Mouse (Mus musculus) retina, embryonic 14.5 days (tissue): ENCODE data around the gene Npff.

ENCODE experiments used
- DNase-seq: peaks from one replicate; pipeline ENCODE4 v3.0.0-alpha.2; 2015; ENCODE audit warnings: low spot score

Gene Npff

DNA sequence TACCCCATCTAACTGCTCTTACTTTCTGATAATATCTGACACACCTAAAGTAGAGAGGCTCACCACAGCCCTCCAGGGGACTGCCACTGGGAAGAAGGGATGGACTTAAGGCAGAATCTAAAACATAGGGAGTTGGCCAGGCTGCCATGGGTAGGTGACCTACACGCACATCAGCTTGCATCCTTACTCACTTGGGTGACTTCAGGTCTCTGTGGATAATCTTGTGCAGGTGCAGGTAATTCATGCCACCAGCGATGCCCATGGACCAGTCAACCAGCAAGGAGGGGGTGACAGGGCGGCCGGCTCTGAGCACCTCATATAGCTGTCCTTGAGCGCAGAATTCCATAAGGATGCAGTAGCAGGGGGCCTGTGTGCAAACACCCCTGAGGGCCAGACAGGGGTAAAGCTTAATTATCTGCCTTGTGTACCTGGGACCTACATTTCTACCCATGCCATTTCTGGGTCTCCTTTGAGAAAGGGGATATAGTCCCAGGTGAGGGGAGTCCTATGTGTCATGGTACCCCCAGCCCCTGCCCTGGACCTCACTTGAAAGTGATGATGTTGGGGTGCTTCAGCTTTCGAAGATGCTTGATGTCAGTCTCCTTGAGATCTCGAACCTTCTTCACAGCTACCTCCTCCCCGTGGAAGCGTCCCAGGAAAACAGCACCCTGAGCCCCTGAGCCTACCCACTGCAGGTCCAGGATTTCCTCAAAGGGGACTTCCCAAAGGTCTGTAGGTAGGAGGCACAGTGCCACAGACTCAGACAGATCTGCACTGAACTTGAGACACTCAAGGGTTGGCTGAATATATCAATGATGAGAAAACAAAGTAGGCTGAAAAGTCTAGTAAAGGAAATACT lies 20.6 kb downstream of the Npff start:
- DNase-seq = no peak

- DNase-seq = no peak
These were observed 21.3 kb downstream of the Npff start, which contains the start of gene Gm10337 for GRCm38 (mm10) chr15:102503447-102503846. Gene Gm10337, plus strand, starts transcription at chr15:102503722.

DNA sequence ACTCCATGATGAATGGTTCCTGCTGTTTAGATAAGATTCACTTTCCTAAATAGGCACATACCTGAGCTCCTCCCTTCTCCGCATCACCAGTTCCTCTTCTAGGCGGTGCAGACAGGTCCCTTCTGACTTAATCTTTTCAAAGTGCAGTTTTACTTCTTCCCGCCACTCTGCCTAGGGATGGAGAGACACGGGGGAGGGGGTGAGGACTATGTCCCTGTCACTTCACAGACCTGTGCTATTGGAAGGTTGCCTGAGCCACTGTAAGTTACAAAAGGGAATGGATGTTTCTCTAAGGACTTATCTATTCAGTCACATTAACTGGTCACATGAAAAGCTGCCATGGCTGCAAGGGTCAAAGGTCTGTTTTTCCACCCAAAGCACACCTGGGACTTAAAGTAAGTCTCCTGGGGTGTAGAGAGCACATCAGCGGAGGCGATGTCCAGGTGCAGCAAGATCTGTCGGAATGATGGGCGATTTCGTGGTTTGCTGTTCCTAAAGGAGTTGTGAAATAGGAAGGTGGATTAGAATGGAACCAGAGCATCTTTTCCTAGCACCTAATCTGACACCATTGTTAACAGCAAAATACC lies 22.4 kb downstream of the Npff start:
- DNase-seq = no peak

- DNase-seq = no peak
These were observed 23.5 kb downstream of the Npff start for GRCm38 (mm10) chr15:102501084-102501814.

- no peak for DNase-seq
These were observed 24.3 kb downstream of the Npff start for GRCm38 (mm10) chr15:102500479-102500878.

DNA sequence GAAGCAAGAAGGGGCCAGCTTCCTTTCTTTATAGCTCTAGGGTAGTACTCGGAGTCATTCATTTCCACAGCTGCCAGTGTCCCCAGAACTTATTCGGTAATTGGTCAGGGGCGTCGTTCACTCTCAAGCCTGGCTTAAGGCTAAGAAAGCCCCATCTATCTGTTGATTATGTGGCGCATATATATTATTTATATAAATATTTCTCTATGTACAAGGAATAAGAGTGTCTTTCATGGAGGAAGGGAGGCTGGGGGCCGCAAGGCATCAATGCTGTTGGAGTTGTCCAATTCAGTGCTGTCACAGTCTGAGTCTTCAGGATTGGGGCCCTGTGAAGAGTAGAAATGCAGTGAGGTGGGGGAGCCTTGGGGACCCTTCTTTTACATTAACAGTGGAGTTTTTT lies 24.9 kb downstream of the Npff start:
- no peak for DNase-seq

DNA sequence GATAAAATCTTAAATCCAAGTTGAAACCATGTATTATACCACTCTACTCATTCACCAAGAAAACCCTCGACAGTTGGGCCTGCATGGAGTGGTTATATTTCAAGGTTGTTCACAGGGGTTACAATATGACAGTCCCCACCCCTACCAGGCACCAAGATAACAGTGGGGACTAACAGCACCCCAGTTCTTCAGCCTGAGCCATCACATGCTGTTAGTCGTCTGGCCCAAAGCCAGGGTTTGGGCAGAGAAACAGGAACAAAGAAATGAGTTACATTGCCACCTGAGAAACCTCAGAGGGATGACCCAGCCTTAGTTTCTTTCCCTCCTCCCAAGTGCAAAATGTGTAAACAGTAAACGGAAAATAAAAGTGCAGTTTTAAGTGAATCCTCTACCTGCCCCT lies 25.4 kb downstream of the Npff start:
- DNase-seq = no peak

GRCm38 (mm10) chr15:102498322-102498721 lies 26.4 kb downstream of the Npff start:
- DNase-seq = no peak

DNA sequence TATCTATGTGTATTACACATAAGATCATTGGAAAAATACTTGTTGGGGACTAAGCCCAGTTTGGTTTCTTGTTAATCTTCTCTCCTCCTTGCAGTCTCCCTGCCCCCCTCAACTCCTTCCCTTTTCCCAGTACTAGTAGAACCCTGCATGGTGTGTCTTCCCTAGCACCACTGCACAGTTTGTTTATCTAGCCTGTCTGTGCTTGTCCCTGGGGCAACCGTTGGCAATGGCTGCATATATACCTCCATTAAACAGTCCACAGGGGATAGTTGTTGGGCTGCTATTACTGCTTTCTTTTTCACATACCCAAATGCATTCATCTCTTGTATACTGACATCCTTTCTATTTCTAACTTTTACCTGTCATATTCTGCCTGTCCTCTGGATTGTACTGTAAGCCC lies 37.1 kb downstream of the Npff start:
- DNase-seq = no peak

DNA sequence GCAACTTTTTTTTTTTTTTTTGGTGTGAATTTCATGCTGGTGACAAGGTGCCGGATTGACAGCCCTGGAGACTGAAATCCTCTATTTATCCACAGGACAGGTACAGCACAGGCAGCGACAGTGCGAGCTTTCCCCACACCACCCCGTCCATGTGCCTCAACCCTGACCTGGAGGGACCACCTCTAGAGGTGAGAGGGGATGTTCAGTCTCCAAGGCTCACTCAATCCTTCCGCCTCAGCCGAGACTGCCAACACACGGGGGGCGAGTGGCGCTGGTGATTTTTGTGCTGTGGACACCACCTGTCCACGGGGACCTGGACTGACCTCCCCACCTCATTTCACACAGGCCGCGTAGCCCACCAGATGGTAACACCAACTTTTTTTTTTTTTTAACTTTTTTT lies 38.9 kb downstream of the Npff start:
- DNase-seq = no peak

DNA sequence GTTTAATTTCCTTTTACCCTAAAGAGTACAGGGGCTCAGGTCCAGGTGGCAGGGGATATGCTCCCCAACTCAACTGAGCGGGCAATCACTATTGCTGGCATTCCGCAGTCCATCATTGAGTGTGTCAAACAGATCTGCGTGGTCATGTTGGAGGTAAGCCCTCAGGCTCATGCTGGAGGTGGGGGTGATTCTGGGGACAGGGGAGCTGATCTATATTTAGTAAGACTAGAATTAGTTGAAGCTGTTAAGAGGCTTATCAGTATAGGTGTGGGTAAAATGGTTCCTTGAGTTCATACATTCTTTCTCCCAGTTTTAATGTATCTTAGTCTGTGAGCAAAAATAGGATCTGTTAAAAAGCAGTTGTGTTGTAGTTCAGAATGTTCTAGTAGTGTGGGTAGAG lies 41.6 kb downstream of the Npff start:
- DNase-seq = no peak

- no peak for DNase-seq
These were observed 50.2 kb downstream of the Npff start for GRCm38 (mm10) chr15:102474520-102474919.
